Mouse (Mus musculus): Measurements from ENCODE around the gene Smim5. TPM values are rescaled to one million over a fixed set of nuclear protein-coding genes. Genes with fewer than 3 reads are reported as not detected.

Gene Smim5
- polyA plus RNA-seq, 1 experiment from 2014 or later = 48.5 TPM

- peak; percentile 85 for ATAC-seq (ENCODE audit: insufficient number of reproducible peaks, insufficient read depth, low FRiP score, low read depth)
- peak overlapping the region; percentile 73 for H3K9ac ChIP-seq (ENCODE audit: low read length)
- no peak overlapping the region for H3K4me3 ChIP-seq (ENCODE audit: control insufficient read depth in 1 of 2, insufficient read depth in 1 of 2, low read depth in 1 of 2, low read length in 2 of 2)
- H3K4me1 ChIP-seq (ENCODE audit: control insufficient read depth in 2 of 2, insufficient read depth in 2 of 2, low read length in 2 of 2) = peaks cover 65 to 73% of the 10 kb centered on the region in 2 experiments
- peak overlapping the region; percentile 98 to 99 for H3K27ac ChIP-seq (replicated peaks in 1 of 2; ENCODE audit: control insufficient read depth in 1 of 2, insufficient read depth in 1 of 2, low read depth in 2 of 2, low read length in 2 of 2)
- H3K27me3 ChIP-seq (ENCODE audit: control insufficient read depth, insufficient read depth, low read length) = no peaks in the 10 kb centered on the region
- peaks cover 34% of the 10 kb centered on the region for H3K36me3 ChIP-seq (ENCODE audit: control insufficient read depth, insufficient read depth, low read length)
- H3K9me3 ChIP-seq (ENCODE audit: control insufficient read depth, low read length) = no peaks in the 10 kb centered on the region
- H3K4me2 ChIP-seq (ENCODE audit: low read length) = peak overlapping the region; percentile 72
- 27% methylated on average over 11 of the region's 11 CpGs for WGBS
Observed at GRCm38 (mm10) chr11:115903384-115904230, 3.8 kb downstream of the Smim5 start.

DNA sequence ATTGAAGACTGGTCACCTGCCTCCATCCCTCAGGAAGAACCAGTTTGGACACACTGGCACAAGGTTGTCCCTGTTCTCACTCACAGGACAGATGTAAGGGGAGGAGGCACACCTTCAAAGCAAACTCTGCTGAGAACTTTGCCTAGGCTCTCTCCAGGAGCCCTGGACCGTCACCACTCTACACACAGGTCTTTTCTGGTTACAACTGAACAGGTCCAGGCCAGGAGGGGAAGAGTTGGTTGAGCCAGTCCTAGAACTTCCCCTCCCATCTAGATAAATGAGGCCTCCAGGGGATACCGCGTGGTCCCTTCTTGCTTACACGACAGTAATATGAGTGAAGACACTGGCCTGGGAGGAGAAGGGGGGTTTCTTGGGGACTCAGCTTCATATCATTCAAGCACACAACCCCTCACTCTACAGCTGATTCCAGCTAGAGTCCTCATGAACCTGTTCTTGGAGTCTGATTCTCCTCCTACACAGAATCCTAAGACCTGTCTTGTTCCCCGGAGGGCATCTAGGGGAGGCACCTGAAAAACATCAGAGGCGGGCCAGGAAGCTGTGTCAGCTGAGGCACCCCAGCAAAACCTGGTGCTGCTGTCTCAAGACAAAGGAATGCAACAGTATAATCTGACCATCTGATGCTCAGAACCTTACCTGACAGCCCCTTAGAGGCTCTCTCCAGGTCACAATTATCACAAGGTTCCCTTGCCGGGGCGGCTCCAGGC, 4.6 kb downstream of the Smim5 start:
- no peaks in the 10 kb centered on the region for H3K27me3 ChIP-seq (ENCODE audit: control insufficient read depth, insufficient read depth, low read length)
- no peak overlapping the region for H3K4me3 ChIP-seq (ENCODE audit: control insufficient read depth in 1 of 2, insufficient read depth in 1 of 2, low read depth in 1 of 2, low read length in 2 of 2)
- H3K9ac ChIP-seq (ENCODE audit: low read length) = peak overlapping the region; percentile 59
- H3K36me3 ChIP-seq (ENCODE audit: control insufficient read depth, insufficient read depth, low read length) = peaks cover 36% of the 10 kb centered on the region
- no peaks in the 10 kb centered on the region for H3K9me3 ChIP-seq (ENCODE audit: control insufficient read depth, low read length)
- peak overlapping the region; percentile 72; the same call in 1 of the 2 replicates for H3K4me2 ChIP-seq (ENCODE audit: low read length)
- H3K27ac ChIP-seq (replicated peaks in 1 of 2; ENCODE audit: control insufficient read depth in 1 of 2, insufficient read depth in 1 of 2, low read depth in 2 of 2, low read length in 2 of 2) = peak overlapping the region; percentile 98 to 99
- WGBS = 61% methylated on average over 8 of the region's 8 CpGs
- ATAC-seq (ENCODE audit: insufficient number of reproducible peaks, insufficient read depth, low FRiP score, low read depth) = no peak
- peaks cover 61 to 65% of the 10 kb centered on the region in 2 experiments for H3K4me1 ChIP-seq (ENCODE audit: control insufficient read depth in 2 of 2, insufficient read depth in 2 of 2, low read length in 2 of 2)

DNA sequence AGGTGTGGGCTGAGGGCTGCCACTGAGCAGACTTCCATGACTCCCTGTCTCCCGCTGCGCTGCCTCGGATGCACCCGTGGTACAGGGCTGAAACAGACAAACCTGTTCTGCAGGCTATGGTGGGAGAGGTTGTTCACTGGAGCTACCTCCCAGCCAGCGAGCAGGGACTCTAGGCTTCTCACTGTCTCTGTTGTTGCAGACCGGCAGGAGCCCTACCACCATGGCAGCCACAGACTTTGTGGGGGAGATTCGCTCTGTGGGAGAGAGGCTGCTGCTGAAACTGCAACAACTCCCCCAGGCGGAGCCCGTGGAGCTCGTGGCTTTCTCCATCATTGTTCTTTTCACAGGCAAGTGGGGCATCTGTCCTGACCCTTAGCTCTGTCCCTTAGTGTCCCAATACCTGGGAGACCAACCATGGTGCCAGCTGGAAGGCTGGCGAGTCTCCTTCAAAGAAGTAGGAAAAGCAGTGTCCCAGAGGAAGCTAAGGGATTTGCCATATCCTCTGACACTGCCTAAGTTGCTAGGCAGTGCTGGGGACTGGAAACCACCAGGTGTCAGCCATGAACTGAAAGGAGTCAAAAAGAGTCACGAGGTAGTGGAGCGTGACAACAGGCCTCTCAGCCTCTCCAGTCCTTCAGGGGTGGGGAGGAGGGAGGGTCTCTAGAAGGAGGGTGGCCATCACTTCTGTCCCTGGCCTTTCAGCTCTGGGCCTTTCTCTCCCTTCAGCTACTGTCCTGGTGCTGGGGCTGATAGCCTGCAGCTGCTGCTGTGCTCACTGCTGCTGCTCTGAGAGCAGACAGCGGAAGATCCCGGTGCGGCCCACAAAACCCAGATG, 5.4 kb downstream of the Smim5 start:
- Histone ChIP-seq H3K9me3 (ENCODE audit: control insufficient read depth, low read length) (no peaks in the 10 kb centered on the region), H3K4me2 (ENCODE audit: low read length) (no peak overlapping the region), H3K27ac (replicated peaks in 1 of 2; ENCODE audit: control insufficient read depth in 1 of 2, insufficient read depth in 1 of 2, low read depth in 2 of 2, low read length in 2 of 2) (peak overlapping the region; percentile 4 to 99; a peak in 2 of 4 replicates), H3K9ac (ENCODE audit: low read length) (peak overlapping the region; percentile 59; the same call in 1 of the 2 replicates), H3K36me3 (ENCODE audit: control insufficient read depth, insufficient read depth, low read length) (peaks cover 36% of the 10 kb centered on the region), H3K4me1 (ENCODE audit: control insufficient read depth in 2 of 2, insufficient read depth in 2 of 2, low read length in 2 of 2) (peaks cover 56 to 59% of the 10 kb centered on the region in 2 experiments), H3K27me3 (ENCODE audit: control insufficient read depth, insufficient read depth, low read length) (no peaks in the 10 kb centered on the region), H3K4me3 (ENCODE audit: control insufficient read depth in 1 of 2, insufficient read depth in 1 of 2, low read depth in 1 of 2, low read length in 2 of 2) (no peak overlapping the region)
- WGBS = 50% methylated on average over 16 of the region's 16 CpGs
- no peak for ATAC-seq (ENCODE audit: insufficient number of reproducible peaks, insufficient read depth, low FRiP score, low read depth)

- H3K9me3 ChIP-seq (ENCODE audit: control insufficient read depth, low read length) = no peaks in the 10 kb centered on the region
- peaks cover 47 to 49% of the 10 kb centered on the region in 2 experiments for H3K4me1 ChIP-seq (ENCODE audit: control insufficient read depth in 2 of 2, insufficient read depth in 2 of 2, low read length in 2 of 2)
- peak overlapping the region in 1 of 2 experiments; percentile 99; a peak in 1 of 4 replicates for H3K27ac ChIP-seq (replicated peaks in 1 of 2; ENCODE audit: control insufficient read depth in 1 of 2, insufficient read depth in 1 of 2, low read depth in 2 of 2, low read length in 2 of 2)
- no peak overlapping the region for H3K4me2 ChIP-seq (ENCODE audit: low read length)
- H3K36me3 ChIP-seq (ENCODE audit: control insufficient read depth, insufficient read depth, low read length) = peaks cover 36% of the 10 kb centered on the region
- H3K4me3 ChIP-seq (ENCODE audit: control insufficient read depth in 1 of 2, insufficient read depth in 1 of 2, low read depth in 1 of 2, low read length in 2 of 2) = no peak overlapping the region
- WGBS = 76% methylated on average over 3 of the region's 3 CpGs
- no peak for ATAC-seq (ENCODE audit: insufficient number of reproducible peaks, insufficient read depth, low FRiP score, low read depth)
- no peak overlapping the region for H3K9ac ChIP-seq (ENCODE audit: low read length)
- no peaks in the 10 kb centered on the region for H3K27me3 ChIP-seq (ENCODE audit: control insufficient read depth, insufficient read depth, low read length)
Observed at GRCm38 (mm10) chr11:115906116-115906515, 6.3 kb downstream of the Smim5 start.

DNA sequence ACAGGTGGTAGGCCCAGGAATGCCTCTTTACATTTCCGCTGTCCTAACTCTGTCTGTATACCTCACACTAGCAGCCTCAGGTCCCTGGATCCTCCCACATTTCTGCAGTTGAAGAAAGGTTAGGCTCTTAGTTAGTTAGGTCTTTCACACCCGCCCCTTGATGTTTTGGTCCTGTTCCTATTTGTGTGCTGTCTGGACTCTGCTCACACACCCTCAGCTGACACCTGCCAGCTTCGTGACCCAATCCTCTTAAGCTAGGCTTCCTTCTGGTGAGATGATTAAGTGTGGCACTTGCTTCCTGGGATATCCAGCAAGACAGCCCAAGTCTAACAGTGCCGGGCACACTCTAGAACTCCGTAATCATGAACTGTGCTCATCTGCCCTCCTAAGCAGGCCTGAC, 6.8 kb downstream of the Smim5 start:
- Histone ChIP-seq H3K9ac (ENCODE audit: low read length) (no peak overlapping the region), H3K36me3 (ENCODE audit: control insufficient read depth, insufficient read depth, low read length) (peaks cover 36% of the 10 kb centered on the region), H3K4me2 (ENCODE audit: low read length) (no peak overlapping the region), H3K4me1 (ENCODE audit: control insufficient read depth in 2 of 2, insufficient read depth in 2 of 2, low read length in 2 of 2) (peaks cover 45 to 46% of the 10 kb centered on the region in 2 experiments), H3K27ac (replicated peaks in 1 of 2; ENCODE audit: control insufficient read depth in 1 of 2, insufficient read depth in 1 of 2, low read depth in 2 of 2, low read length in 2 of 2) (no peak overlapping the region), H3K27me3 (ENCODE audit: control insufficient read depth, insufficient read depth, low read length) (no peaks in the 10 kb centered on the region), H3K4me3 (ENCODE audit: control insufficient read depth in 1 of 2, insufficient read depth in 1 of 2, low read depth in 1 of 2, low read length in 2 of 2) (no peak overlapping the region), H3K9me3 (ENCODE audit: control insufficient read depth, low read length) (no peaks in the 10 kb centered on the region)
- WGBS = 88% methylated on average over 5 of the region's 5 CpGs
- no peak for ATAC-seq (ENCODE audit: insufficient number of reproducible peaks, insufficient read depth, low FRiP score, low read depth)

- 58% methylated on average over 5 of the region's 5 CpGs for WGBS
- ATAC-seq (ENCODE audit: insufficient number of reproducible peaks, insufficient read depth, low FRiP score, low read depth) = no peak
- 0 out of 2 replicates have a peak overlapping the region, but pooled peaks have one; percentile 35 for H3K9ac ChIP-seq (ENCODE audit: low read length)
- no peaks in the 10 kb centered on the region for H3K9me3 ChIP-seq (ENCODE audit: control insufficient read depth, low read length)
- H3K36me3 ChIP-seq (ENCODE audit: control insufficient read depth, insufficient read depth, low read length) = peaks cover 56% of the 10 kb centered on the region
- no peak overlapping the region for H3K4me2 ChIP-seq (ENCODE audit: low read length)
- peaks cover 4% of the 10 kb centered on the region in 2 experiments; a peak in 2 of 4 replicates for H3K4me1 ChIP-seq (ENCODE audit: control insufficient read depth in 2 of 2, insufficient read depth in 2 of 2, low read length in 2 of 2)
- no peak overlapping the region; a peak in 1 of 4 replicates for H3K27ac ChIP-seq (replicated peaks in 1 of 2; ENCODE audit: control insufficient read depth in 1 of 2, insufficient read depth in 1 of 2, low read depth in 2 of 2, low read length in 2 of 2)
- H3K4me3 ChIP-seq (ENCODE audit: control insufficient read depth in 1 of 2, insufficient read depth in 1 of 2, low read depth in 1 of 2, low read length in 2 of 2) = no peak overlapping the region
- no peaks in the 10 kb centered on the region for H3K27me3 ChIP-seq (ENCODE audit: control insufficient read depth, insufficient read depth, low read length)
Observed at GRCm38 (mm10) chr11:115911134-115911561, 11.4 kb downstream of the Smim5 start.
